Mouse (Mus musculus): ENCODE results near the gene Tcf12. TPM values are rescaled to one million over a fixed set of nuclear protein-coding genes. Genes with fewer than 3 reads are reported as not detected.

Gene Tcf12
- polyA plus RNA-seq, 1 experiment from 2014 or later: 191 TPM

DNA sequence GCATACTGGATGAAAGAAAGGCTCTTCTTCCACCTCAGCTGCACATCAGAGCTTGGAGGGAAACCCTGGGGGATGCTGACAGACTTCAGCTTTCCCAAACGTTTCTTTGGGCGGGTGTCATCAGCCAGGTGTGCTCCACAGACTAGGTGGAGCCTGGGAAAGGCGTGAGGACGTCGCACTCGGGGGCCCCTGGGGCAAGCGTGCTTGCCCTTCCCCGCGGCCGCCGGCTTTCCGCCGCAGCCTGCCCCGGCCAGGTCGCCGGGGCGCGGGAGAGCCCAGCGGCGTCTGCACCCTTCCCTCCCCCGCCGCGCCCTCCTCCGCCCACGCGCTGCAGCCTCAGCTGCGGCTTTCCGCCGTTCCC is 21.0 kb upstream of the Tcf12 start:
- H3K27me3 ChIP-seq (ENCODE audit: control insufficient read depth, insufficient read depth, low read length): no peaks in the 10 kb centered on the region
- no peak for ATAC-seq (ENCODE audit: insufficient number of reproducible peaks, low FRiP score, low TSS enrichment, low read depth)
- H3K36me3 ChIP-seq (ENCODE audit: control insufficient read depth, insufficient read depth, low read length): no peaks in the 10 kb centered on the region
- peak overlapping the region; percentile 93 for H3K9ac ChIP-seq (ENCODE audit: low read length)
- no peaks in the 10 kb centered on the region for H3K4me1 ChIP-seq (ENCODE audit: control insufficient read depth, insufficient read depth, low read length)
- H3K4me2 ChIP-seq (ENCODE audit: low read depth, severe bottlenecking): peak overlapping the region; percentile 94
- under 1% methylated on average over 29 of the region's 29 CpGs for WGBS
- DNase-seq (ENCODE audit: low spot score): no peak
- H3K9me3 ChIP-seq (ENCODE audit: control insufficient read depth, low read length): no peaks in the 10 kb centered on the region
- H3K27ac ChIP-seq (replicated peaks; ENCODE audit: low read depth, low read length): peak overlapping the region; percentile 86
- H3K4me3 ChIP-seq (ENCODE audit: low read depth, low read length): peak overlapping the region; percentile 58

DNA sequence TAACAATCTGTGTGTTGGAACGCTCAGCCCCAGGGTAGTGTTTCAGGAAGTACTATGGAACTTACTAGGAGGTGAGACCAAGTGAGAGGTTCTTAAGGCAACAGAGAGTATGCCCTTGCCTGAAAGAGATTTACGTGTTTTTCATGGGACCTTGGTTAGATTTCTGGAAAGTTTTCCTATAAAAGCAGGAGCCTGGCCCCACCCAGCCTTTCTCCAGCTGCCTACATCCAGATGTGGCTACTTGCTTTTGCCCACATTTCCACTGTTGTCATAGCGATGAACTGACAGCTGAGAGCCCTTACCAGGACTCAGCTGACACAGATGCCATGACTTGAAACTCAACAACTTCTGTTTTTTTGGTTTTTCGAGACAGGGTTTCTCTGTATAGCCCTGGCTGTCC is 18.2 kb upstream of the Tcf12 start:
- H3K27ac ChIP-seq (replicated peaks; ENCODE audit: low read depth, low read length): no peak overlapping the region

DNA sequence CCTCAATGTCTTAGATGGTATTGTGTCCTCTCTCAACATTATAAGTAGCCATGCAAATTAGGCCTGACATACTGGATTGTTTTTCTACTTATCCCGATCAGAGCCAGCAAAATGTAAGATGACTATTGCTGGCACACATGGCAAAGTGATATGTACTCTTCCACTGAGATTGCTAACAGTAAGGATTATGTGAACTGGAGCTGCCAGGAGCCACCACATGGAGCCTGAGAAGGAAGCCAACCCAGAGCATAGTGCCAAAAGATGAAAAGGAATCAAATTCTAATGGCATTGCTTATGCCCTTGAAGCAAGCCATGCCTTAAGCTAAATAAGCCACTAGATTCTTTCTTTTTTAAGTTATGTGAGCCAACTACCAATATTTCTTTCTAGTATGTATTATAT is 13.8 kb upstream of the Tcf12 start:
- H3K4me1 ChIP-seq (ENCODE audit: control insufficient read depth, insufficient read depth, low read length): no peaks in the 10 kb centered on the region
- no peaks in the 10 kb centered on the region for H3K36me3 ChIP-seq (ENCODE audit: control insufficient read depth, insufficient read depth, low read length)
- H3K4me2 ChIP-seq (ENCODE audit: low read depth, severe bottlenecking): no peak overlapping the region
- H3K4me3 ChIP-seq (ENCODE audit: low read depth, low read length): no peak overlapping the region
- H3K27me3 ChIP-seq (ENCODE audit: control insufficient read depth, insufficient read depth, low read length): no peaks in the 10 kb centered on the region
- WGBS: 88% methylated on average over 1 of the region's 1 CpGs
- DNase-seq (ENCODE audit: low spot score): no peak
- no peak overlapping the region for H3K9ac ChIP-seq (ENCODE audit: low read length)
- no peak overlapping the region for H3K27ac ChIP-seq (replicated peaks; ENCODE audit: low read depth, low read length)
- no peaks in the 10 kb centered on the region for H3K9me3 ChIP-seq (ENCODE audit: control insufficient read depth, low read length)
- no peak for ATAC-seq (ENCODE audit: insufficient number of reproducible peaks, low FRiP score, low TSS enrichment, low read depth)

More for the DNA sequence above, 18.2 kb upstream of the Tcf12 start:
- Histone ChIP-seq H3K9me3 (ENCODE audit: control insufficient read depth, low read length) (no peaks in the 10 kb centered on the region), H3K4me1 (ENCODE audit: control insufficient read depth, insufficient read depth, low read length) (no peaks in the 10 kb centered on the region), H3K36me3 (ENCODE audit: control insufficient read depth, insufficient read depth, low read length) (no peaks in the 10 kb centered on the region), H3K9ac (ENCODE audit: low read length) (no peak overlapping the region), H3K4me3 (ENCODE audit: low read depth, low read length) (no peak overlapping the region), H3K27me3 (ENCODE audit: control insufficient read depth, insufficient read depth, low read length) (no peaks in the 10 kb centered on the region), H3K4me2 (ENCODE audit: low read depth, severe bottlenecking) (no peak overlapping the region)
- DNase-seq (ENCODE audit: low spot score): peak; percentile 34
- ATAC-seq (ENCODE audit: insufficient number of reproducible peaks, low FRiP score, low TSS enrichment, low read depth): no peak
- WGBS: 78% methylated on average over 4 of the region's 4 CpGs

DNA sequence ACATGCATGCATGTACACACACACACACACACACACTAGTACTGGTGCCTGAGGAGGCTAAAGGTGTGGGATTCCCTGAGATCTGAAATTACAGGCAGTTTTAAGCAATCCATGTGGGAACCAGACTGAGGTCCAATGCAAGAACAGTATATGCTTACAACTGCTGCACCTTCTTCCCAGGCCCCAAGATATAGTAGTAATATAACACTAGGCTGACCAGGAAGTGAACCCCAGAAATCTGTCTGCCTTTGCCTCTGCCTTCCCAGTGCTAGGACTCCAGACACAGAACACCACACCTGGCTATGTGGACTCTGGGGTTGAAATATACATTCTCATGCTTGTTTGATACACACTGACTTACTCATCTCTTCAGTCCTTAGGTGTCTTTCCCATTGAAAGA is 6.8 kb upstream of the Tcf12 start:
- Histone ChIP-seq H3K36me3 (ENCODE audit: control insufficient read depth, insufficient read depth, low read length) (no peaks in the 10 kb centered on the region), H3K9me3 (ENCODE audit: control insufficient read depth, low read length) (no peaks in the 10 kb centered on the region), H3K4me1 (ENCODE audit: control insufficient read depth, insufficient read depth, low read length) (no peaks in the 10 kb centered on the region), H3K4me2 (ENCODE audit: low read depth, severe bottlenecking) (no peak overlapping the region), H3K4me3 (ENCODE audit: low read depth, low read length) (no peak overlapping the region), H3K27ac (replicated peaks; ENCODE audit: low read depth, low read length) (no peak overlapping the region), H3K27me3 (ENCODE audit: control insufficient read depth, insufficient read depth, low read length) (no peaks in the 10 kb centered on the region), H3K9ac (ENCODE audit: low read length) (no peak overlapping the region)
- DNase-seq (ENCODE audit: low spot score) (no peak), ATAC-seq (ENCODE audit: insufficient number of reproducible peaks, low FRiP score, low TSS enrichment, low read depth) (no peak)

DNA sequence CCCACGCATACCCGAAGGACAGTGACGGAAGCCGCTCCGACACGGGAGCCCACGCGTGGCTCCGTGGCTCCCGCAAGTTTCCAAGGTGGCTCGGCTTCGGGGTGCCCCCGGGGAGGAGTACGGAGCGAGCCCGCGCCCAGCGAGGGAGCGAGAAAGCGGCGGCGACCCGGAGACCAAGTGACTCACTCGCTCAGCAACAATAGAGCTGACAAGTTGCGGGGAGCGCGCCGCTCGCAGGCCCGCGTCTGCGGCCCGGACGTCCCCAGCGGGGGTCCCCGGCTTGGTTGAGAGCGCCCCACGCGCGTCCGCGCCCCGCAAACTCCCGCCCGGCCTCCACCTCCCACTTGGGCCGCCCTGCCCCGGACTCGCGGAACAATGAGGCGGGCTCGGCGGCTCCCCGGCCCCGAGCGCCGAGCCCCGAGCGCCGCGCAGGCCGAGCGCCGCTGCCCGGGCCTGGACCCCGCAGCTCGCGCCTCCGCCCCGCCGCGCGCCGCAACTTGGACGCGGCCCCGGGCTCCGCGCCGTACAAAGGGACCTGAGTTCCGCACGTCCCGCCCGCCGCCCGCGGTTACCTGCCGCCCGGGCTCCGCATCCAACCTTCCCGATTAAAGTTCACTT is 558 bp downstream of the Tcf12 start:
- WGBS: under 1% methylated on average over 61 of the region's 90 CpGs
- peak overlapping the region; percentile 100 for H3K9ac ChIP-seq (ENCODE audit: low read length)
- no peaks in the 10 kb centered on the region; the same call in 1 of the 2 replicates for H3K4me1 ChIP-seq (ENCODE audit: control insufficient read depth, insufficient read depth, low read length)
- DNase-seq (ENCODE audit: low spot score): peak; percentile 81
- H3K36me3 ChIP-seq (ENCODE audit: control insufficient read depth, insufficient read depth, low read length): no peaks in the 10 kb centered on the region
- peak overlapping the region; percentile 80 for H3K4me2 ChIP-seq (ENCODE audit: low read depth, severe bottlenecking)
- H3K27me3 ChIP-seq (ENCODE audit: control insufficient read depth, insufficient read depth, low read length): no peaks in the 10 kb centered on the region
- ATAC-seq (ENCODE audit: insufficient number of reproducible peaks, low FRiP score, low TSS enrichment, low read depth): peak; percentile 54; the same call in 1 of the 2 replicates
- peak overlapping the region; percentile 77 for H3K4me3 ChIP-seq (ENCODE audit: low read depth, low read length)
- no peaks in the 10 kb centered on the region for H3K9me3 ChIP-seq (ENCODE audit: control insufficient read depth, low read length)
- H3K27ac ChIP-seq (replicated peaks; ENCODE audit: low read depth, low read length): peak overlapping the region; percentile 95

DNA sequence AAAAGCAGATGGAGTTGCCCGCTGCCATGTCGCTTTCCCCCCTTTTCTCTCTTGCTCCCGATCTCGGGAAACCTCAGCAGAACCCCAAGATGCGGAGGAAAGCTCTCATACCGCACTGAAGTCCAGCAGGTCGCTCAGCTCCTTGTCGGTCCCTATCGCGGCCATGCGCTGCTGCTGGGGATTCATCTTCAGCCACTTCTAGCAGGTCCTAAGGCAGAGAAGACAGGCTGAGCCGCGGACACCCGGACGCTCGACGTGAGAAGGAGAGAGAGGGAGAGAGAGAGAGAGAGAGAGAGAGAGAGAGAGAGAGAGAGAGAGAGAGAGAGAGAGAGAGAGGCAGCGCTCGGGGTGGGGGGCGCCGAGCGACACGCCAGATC is 1.1 kb downstream of the Tcf12 start:
- Histone ChIP-seq H3K9me3 (ENCODE audit: control insufficient read depth, low read length) (no peaks in the 10 kb centered on the region), H3K9ac (ENCODE audit: low read length) (peak overlapping the region; percentile 100), H3K27ac (replicated peaks; ENCODE audit: low read depth, low read length) (peak overlapping the region; percentile 95), H3K27me3 (ENCODE audit: control insufficient read depth, insufficient read depth, low read length) (no peaks in the 10 kb centered on the region), H3K4me1 (ENCODE audit: control insufficient read depth, insufficient read depth, low read length) (no peaks in the 10 kb centered on the region; the same call in 1 of the 2 replicates), H3K4me3 (ENCODE audit: low read depth, low read length) (peak overlapping the region; percentile 77), H3K4me2 (ENCODE audit: low read depth, severe bottlenecking) (peak overlapping the region; percentile 80), H3K36me3 (ENCODE audit: control insufficient read depth, insufficient read depth, low read length) (no peaks in the 10 kb centered on the region)
- ATAC-seq (ENCODE audit: insufficient number of reproducible peaks, low FRiP score, low TSS enrichment, low read depth) (0 out of 2 replicates have a peak, but pooled peaks have one; percentile 15), DNase-seq (ENCODE audit: low spot score) (peak; percentile 65)
- WGBS: under 1% methylated on average over 17 of the region's 23 CpGs

DNA sequence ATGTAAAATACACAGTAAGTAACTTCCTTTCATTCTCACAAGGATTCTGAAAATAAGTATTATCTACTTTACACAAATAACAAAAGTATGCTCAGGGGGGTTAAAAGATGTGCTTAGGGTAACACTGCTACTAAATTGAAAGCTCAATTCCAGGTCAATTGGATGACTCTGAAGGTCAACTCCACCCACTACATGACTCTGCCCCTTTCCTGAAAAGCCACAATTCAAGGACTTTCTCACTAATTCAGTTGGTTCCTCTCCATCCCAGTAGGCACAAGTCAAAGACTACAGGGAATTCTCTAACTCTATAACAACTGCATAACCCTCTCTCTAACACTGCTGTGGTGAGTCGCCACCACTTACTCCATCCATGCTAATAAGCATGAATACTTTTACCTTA is 8.2 kb downstream of the Tcf12 start:
- Histone ChIP-seq H3K27ac (replicated peaks; ENCODE audit: low read depth, low read length) (no peak overlapping the region), H3K9ac (ENCODE audit: low read length) (no peak overlapping the region), H3K27me3 (ENCODE audit: control insufficient read depth, insufficient read depth, low read length) (no peaks in the 10 kb centered on the region), H3K4me1 (ENCODE audit: control insufficient read depth, insufficient read depth, low read length) (no peaks in the 10 kb centered on the region), H3K4me2 (ENCODE audit: low read depth, severe bottlenecking) (no peak overlapping the region), H3K4me3 (ENCODE audit: low read depth, low read length) (no peak overlapping the region), H3K36me3 (ENCODE audit: control insufficient read depth, insufficient read depth, low read length) (no peaks in the 10 kb centered on the region), H3K9me3 (ENCODE audit: control insufficient read depth, low read length) (no peaks in the 10 kb centered on the region)
- ATAC-seq (ENCODE audit: insufficient number of reproducible peaks, low FRiP score, low TSS enrichment, low read depth): no peak
- WGBS: 91% methylated on average over 1 of the region's 1 CpGs
- DNase-seq (ENCODE audit: low spot score): no peak

DNA sequence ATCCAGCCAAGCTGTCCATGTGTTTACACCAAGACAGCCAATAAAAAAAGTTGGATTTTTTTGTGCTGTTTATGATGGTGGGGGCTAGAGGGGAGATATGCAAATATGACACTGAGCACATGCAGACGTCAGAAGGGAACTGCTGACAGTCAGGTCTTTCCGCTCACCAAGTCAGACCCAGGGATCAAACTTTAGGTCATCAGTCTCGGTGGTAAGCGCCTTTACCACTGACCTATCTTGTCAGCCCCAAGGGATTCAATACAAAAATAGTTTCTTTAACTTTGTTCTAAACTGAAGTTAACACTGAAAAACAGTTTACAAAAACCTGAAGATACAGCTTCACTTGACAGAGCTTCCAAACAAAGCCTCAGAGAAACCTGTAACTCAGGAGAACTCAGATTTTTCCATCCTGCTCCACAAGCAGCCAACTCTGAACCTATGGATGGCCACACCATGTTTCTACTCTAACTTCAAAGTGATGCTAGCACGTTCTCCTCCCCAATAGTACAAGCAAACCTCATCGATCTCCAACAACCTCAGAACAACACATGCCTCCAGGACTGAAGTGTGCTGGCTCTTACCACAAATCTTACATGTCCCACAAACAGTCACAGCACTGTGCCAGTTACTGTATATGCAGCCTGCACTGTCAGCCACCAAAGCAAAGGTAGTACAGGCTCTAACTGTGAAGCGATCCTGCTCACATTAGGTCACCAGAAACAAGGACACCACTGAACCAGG is 11.6 kb downstream of the Tcf12 start:
- Histone ChIP-seq H3K4me3 (ENCODE audit: low read depth, low read length) (no peak overlapping the region), H3K4me1 (ENCODE audit: control insufficient read depth, insufficient read depth, low read length) (no peaks in the 10 kb centered on the region), H3K4me2 (ENCODE audit: low read depth, severe bottlenecking) (no peak overlapping the region), H3K27me3 (ENCODE audit: control insufficient read depth, insufficient read depth, low read length) (no peaks in the 10 kb centered on the region), H3K36me3 (ENCODE audit: control insufficient read depth, insufficient read depth, low read length) (peaks cover 3% of the 10 kb centered on the region; the same call in 1 of the 2 replicates), H3K9ac (ENCODE audit: low read length) (no peak overlapping the region), H3K27ac (replicated peaks; ENCODE audit: low read depth, low read length) (no peak overlapping the region), H3K9me3 (ENCODE audit: control insufficient read depth, low read length) (no peaks in the 10 kb centered on the region)
- WGBS: 83% methylated on average over 7 of the region's 7 CpGs
- ATAC-seq (ENCODE audit: insufficient number of reproducible peaks, low FRiP score, low TSS enrichment, low read depth) (no peak), DNase-seq (ENCODE audit: low spot score) (no peak)

Measured in limb, embryonic 11.5 days (tissue).